Mouse (Mus musculus): ENCODE data around the gene Hapln4. TPM values are rescaled to one million over a fixed set of nuclear protein-coding genes. Genes with fewer than 3 reads are reported as not detected.
A peak's percentile ranks its signal among the peaks of the same experiment; 100 is the strongest.

The Hapln4 gene
- polyA plus RNA-seq, 1 experiment from 2014 or later, result 0.84 TPM

DNA sequence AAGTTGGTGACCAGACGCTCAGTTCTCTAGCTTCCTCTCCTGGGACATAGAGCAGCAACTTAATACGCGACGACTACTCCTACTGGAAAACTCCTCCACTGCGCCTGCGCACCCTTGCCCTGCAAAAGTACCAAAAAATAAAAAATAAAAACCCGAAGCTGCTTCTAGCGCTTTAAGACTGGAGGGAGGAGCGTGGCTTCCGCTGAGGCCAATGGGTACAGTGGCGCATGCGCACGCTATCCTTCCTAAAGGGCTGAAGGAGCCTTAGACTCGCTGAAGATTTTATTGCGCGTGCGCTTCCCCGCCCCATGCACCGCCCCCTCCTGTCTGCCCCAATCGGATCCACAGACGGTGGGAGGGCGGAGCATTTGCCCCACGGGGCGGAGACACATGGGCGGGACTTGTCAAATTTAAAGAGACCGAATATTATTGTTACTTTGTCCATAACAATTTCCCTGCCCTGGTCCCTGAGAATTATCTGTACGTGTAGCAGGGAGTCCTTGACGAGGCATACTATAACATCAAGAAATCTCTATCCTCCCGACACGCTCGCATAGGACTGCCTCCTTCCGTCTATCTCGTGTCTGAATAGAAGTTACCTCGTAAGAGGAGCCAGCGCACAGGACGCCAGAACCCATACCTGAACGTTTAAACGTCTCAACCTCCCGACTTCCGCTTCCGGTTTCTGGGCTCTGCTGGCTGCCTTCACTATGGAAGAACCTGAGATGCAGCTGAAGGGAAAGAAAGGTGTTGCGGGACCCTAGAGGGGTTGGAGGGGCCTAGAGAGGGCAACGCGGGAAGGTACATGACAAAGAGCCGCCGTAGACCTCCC, 56.0 kb downstream of the Hapln4 start, which contains the start of the genes Rfxank, Borcs8 and Mef2b:
TSS of gene Rfxank (minus strand) at position 129 of the 832 bp plus-strand sequence.
TSS of gene Borcs8 (plus strand) at position 474 of the 832 bp plus-strand sequence.
TSS of gene Mef2b (plus strand) at position 686 of the 832 bp plus-strand sequence.
- peak within 1 kb of the TSS; percentile 82 for H3K27ac ChIP-seq (ENCODE audit: low read depth, low read length)
- H3K4me2 ChIP-seq (ENCODE audit: low read depth, low read length), result peak within 1 kb of the TSS; percentile 81
- WGBS, result under 1% methylated on average over 46 of the region's 46 CpGs
- H3K4me3 ChIP-seq (ENCODE audit: low read depth, low read length), result peak within 1 kb of the TSS; percentile 60
- peaks cover 18% of the 10 kb centered on the region for H3K4me1 ChIP-seq (ENCODE audit: control insufficient read depth, insufficient read depth, low read length)
- H3K36me3 ChIP-seq (ENCODE audit: control insufficient read depth, insufficient read depth, low read length), result peaks cover 27% of the 10 kb centered on the region
- peak; percentile 97 for ATAC-seq (ENCODE audit: low read depth)
- H3K9me3 ChIP-seq (ENCODE audit: control insufficient read depth, low read length), result no peaks in the 10 kb centered on the region
- H3K9ac ChIP-seq (replicated peaks; ENCODE audit: low read depth, low read length), result peak within 1 kb of the TSS; percentile 63
- no peaks in the 10 kb centered on the region for H3K27me3 ChIP-seq (ENCODE audit: control insufficient read depth, insufficient read depth, low read length)

DNA sequence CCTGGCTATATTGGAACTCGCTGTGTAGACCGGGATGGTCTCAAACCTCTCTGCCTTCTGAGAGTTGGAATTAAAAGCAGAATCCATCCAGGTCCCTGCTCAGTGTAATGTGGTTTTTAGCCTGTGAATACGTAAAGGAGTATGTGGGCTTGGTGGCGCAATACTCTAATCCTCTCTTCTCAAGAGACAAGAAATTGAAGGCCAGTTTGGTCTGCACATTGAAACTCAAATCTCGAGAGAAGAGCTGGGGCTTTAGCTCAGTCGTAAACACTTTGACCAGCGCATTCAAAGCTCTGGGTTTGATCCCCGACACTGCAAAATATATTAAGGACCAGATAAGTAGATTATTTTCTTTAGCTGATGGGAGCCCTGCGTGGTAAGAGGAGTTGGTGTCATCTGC, 56.7 kb downstream of the Hapln4 start:
- no peak for ATAC-seq (ENCODE audit: low read depth)
- WGBS, result 15% methylated on average over 9 of the region's 9 CpGs
- peak overlapping the region; percentile 60 for H3K4me3 ChIP-seq (ENCODE audit: low read depth, low read length)
- H3K9me3 ChIP-seq (ENCODE audit: control insufficient read depth, low read length), result no peaks in the 10 kb centered on the region
- H3K27me3 ChIP-seq (ENCODE audit: control insufficient read depth, insufficient read depth, low read length), result no peaks in the 10 kb centered on the region
- H3K27ac ChIP-seq (ENCODE audit: low read depth, low read length), result peak overlapping the region; percentile 82
- H3K4me2 ChIP-seq (ENCODE audit: low read depth, low read length), result peak overlapping the region; percentile 81
- H3K36me3 ChIP-seq (ENCODE audit: control insufficient read depth, insufficient read depth, low read length), result peaks cover 23% of the 10 kb centered on the region
- peaks cover 18% of the 10 kb centered on the region for H3K4me1 ChIP-seq (ENCODE audit: control insufficient read depth, insufficient read depth, low read length)
- peak overlapping the region; percentile 63 for H3K9ac ChIP-seq (replicated peaks; ENCODE audit: low read depth, low read length)

Small RNA genes within 50 kb of the gene (microRNA-seq; reads per million reads assigned to microRNA genes)
- gene Mir7066, result 2.8 reads per million, percentile 2 among the genes with 10 or more reads in this experiment

Other genes starting within 250 kb of the Hapln4 start
- gene Cilp2, start 195.8 kb upstream of the Hapln4 start, polyA plus RNA-seq (2014; fragmentation: Nextera tagmentation; extraction: Ambion mirVana), result 3.5 and 4.3 TPM in 2 replicates
- 4.1 and 4.3 TPM in 2 replicates for gene Tssk6, start 181.3 kb upstream of the Hapln4 start, polyA plus RNA-seq (2014; fragmentation: Nextera tagmentation; extraction: Ambion mirVana)
- gene Ndufa13, start 180.9 kb upstream of the Hapln4 start, polyA plus RNA-seq (2014; fragmentation: Nextera tagmentation; extraction: Ambion mirVana), result 176 and 194 TPM in 2 replicates
- gene Yjefn3, start 180.7 kb upstream of the Hapln4 start, polyA plus RNA-seq (2014; fragmentation: Nextera tagmentation; extraction: Ambion mirVana), result 11.5 and 12.3 TPM in 2 replicates
- 20.9 and 27.5 TPM in 2 replicates for gene Gatad2a, start 87.1 kb upstream of the Hapln4 start, polyA plus RNA-seq (2014; fragmentation: Nextera tagmentation; extraction: Ambion mirVana)
- gene Mau2, start 40.7 kb upstream of the Hapln4 start, polyA plus RNA-seq (2014; fragmentation: Nextera tagmentation; extraction: Ambion mirVana), result 73.5 and 77.9 TPM in 2 replicates
- gene Sugp1, start 40.6 kb upstream of the Hapln4 start, polyA plus RNA-seq (2014; fragmentation: Nextera tagmentation; extraction: Ambion mirVana), result 47.1 and 52.9 TPM in 2 replicates
- gene Tm6sf2, start 10.5 kb upstream of the Hapln4 start, polyA plus RNA-seq (2014; fragmentation: Nextera tagmentation; extraction: Ambion mirVana), result 1.3 and 2.1 TPM in 2 replicates
- gene Ncan, start 37.4 kb downstream of the Hapln4 start, polyA plus RNA-seq (2014; fragmentation: Nextera tagmentation; extraction: Ambion mirVana), result 154 and 176 TPM in 2 replicates
- 22.9 and 35.3 TPM in 2 replicates for gene Nr2c2ap, start 47.9 kb downstream of the Hapln4 start, polyA plus RNA-seq (2014; fragmentation: Nextera tagmentation; extraction: Ambion mirVana)
- gene Rfxank, start 55.7 kb downstream of the Hapln4 start, polyA plus RNA-seq (2014; fragmentation: Nextera tagmentation; extraction: Ambion mirVana), result 9.4 and 12.2 TPM in 2 replicates
- gene Borcs8, start 56.0 kb downstream of the Hapln4 start, polyA plus RNA-seq (2014; fragmentation: Nextera tagmentation; extraction: Ambion mirVana), result 63.7 and 72.3 TPM in 2 replicates
- gene Mef2b, start 56.3 kb downstream of the Hapln4 start, polyA plus RNA-seq (2014; fragmentation: Nextera tagmentation; extraction: Ambion mirVana), result 0.27 and 0.72 TPM in 2 replicates
- gene Tmem161a, start 88.9 kb downstream of the Hapln4 start, polyA plus RNA-seq (2014; fragmentation: Nextera tagmentation; extraction: Ambion mirVana), result 28.3 and 34.8 TPM in 2 replicates
- 7.6 and 10.0 TPM in 2 replicates for gene Slc25a42, start 128.8 kb downstream of the Hapln4 start, polyA plus RNA-seq (2014; fragmentation: Nextera tagmentation; extraction: Ambion mirVana)
- 77.1 and 78.6 TPM in 2 replicates for gene Sugp2, start 150.8 kb downstream of the Hapln4 start, polyA plus RNA-seq (2014; fragmentation: Nextera tagmentation; extraction: Ambion mirVana)
- gene Armc6, start 151.0 kb downstream of the Hapln4 start, polyA plus RNA-seq (2014; fragmentation: Nextera tagmentation; extraction: Ambion mirVana), result 95.5 and 106 TPM in 2 replicates
- 16.8 and 25.5 TPM in 2 replicates for gene Homer3, start 199.4 kb downstream of the Hapln4 start, polyA plus RNA-seq (2014; fragmentation: Nextera tagmentation; extraction: Ambion mirVana)
- 44.5 and 45.9 TPM in 2 replicates for gene Ddx49, start 219.0 kb downstream of the Hapln4 start, polyA plus RNA-seq (2014; fragmentation: Nextera tagmentation; extraction: Ambion mirVana)
- gene Cope, start 219.1 kb downstream of the Hapln4 start, polyA plus RNA-seq (2014; fragmentation: Nextera tagmentation; extraction: Ambion mirVana), result 285 and 327 TPM in 2 replicates
- gene Cers1, start 232.3 kb downstream of the Hapln4 start, polyA plus RNA-seq (2014; fragmentation: Nextera tagmentation; extraction: Ambion mirVana), result 33.4 and 42.9 TPM in 2 replicates
- 2.1 and 7.5 TPM in 2 replicates for gene Gdf1, start 246.4 kb downstream of the Hapln4 start, polyA plus RNA-seq (2014; fragmentation: Nextera tagmentation; extraction: Ambion mirVana)

Data from neural tube, embryonic 14.5 days (tissue).